Mouse (Mus musculus) heart, postnatal 14 days (tissue): Measurements from ENCODE around the gene Trmt13. TPM values are rescaled to one million over a fixed set of nuclear protein-coding genes. Genes with fewer than 3 reads are reported as not detected.

Source experiments
- DNase-seq, 2 experiments: peaks; one replicate each; pipeline ENCODE4 v3.0.0; 2021 to 2022
- intact Hi-C: fragments of 180-260 bp; cut with DNase I; formaldehyde crosslinking; loops from one replicate; pipeline ENCODE4 v1.15.1; 2025
- total RNA-seq, 2 experiments: library from RNA; stranded (reverse); gene quantifications; 2 replicates each; pipeline ENCODE4 v1.2.3; 2021

Trmt13 gene
- total RNA-seq, 2 experiments from 2014 or later, result 6.3 TPM

DNA sequence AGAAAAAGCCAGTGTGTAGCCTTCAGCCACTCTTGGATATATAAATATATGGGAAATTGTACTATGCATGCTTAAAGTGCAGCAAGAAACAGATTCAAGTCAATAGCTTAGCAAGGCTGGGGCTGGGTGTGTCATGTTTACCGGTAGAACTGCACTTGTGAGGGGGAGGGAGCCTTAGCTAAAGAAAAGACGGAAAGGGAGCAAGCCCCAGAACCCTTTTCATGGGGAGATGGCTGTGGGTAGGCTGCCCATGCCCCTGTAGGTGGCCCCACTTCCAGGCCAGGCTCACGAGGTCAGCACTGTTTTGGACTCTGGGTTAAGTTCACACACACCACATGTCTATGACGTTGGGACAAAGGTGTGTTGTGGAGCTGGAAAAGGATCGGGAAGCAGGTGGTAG, 21.4 kb upstream of the Trmt13 start:
- intact Hi-C loops, result no loop called here

DNA sequence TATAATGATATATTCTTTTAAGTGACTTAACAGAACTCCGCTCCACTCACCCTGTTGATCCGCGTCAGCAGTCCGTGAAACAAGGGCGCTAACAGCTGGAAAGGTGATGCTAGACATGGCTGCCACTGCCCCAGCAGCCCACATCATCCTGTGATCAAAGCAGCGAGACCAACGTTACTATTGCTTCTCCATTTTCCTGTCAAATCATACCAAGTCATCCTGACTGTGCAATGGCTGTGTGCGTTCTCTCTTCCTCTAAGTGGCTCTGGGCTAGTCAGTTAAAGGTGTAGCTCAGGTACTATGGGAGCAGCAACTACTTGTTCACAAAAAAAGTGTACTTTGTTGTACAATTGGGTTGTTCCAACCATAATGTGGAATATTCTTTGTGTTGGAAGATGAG, 20.5 kb upstream of the Trmt13 start:
- intact Hi-C loops, result no loop called here
- DNase-seq, result no peak

More for the DNA sequence above, 21.4 kb upstream of the Trmt13 start:
- no peak for DNase-seq

DNA sequence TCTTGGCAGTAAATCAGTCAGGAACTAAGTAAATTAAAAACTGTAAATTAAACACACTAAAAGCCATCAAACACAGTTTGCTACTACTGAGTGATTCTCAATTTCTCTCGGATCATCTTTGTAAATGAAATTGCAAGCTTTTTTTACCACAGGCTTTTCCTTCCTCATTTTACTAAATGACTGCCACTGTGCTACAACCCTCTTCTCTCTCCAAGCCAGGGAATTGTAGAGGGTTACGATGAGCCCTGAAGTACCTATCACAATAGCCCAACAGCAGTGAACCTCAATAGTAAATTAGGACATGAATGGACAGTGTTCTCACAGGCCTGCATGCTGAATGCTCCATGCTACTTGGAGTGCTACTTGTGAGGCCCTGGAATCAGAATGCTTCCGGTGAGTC, 19.7 kb upstream of the Trmt13 start:
- no peak for DNase-seq
- intact Hi-C loops, result no loop called here

DNA sequence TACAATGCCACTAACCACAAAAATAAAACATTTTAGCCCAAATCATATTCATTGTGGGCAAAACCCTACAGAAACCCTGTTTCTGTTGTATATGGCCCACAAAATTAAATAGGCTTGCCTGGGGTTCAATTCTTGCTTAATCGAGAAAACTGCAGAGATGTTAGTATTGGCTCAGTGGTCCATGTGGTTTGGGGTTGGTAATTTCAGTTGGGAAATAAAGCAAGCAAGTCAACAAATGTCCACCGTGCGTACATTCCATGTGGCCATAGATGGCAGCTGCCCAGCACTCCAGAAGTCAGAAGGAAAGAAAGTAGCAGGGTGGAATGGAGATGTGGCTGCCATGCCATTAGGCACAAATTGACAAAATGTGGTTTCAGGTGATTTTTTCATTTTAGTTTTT, 18.6 kb upstream of the Trmt13 start:
- DNase-seq, result no peak
- intact Hi-C loops, result no loop called here

DNA sequence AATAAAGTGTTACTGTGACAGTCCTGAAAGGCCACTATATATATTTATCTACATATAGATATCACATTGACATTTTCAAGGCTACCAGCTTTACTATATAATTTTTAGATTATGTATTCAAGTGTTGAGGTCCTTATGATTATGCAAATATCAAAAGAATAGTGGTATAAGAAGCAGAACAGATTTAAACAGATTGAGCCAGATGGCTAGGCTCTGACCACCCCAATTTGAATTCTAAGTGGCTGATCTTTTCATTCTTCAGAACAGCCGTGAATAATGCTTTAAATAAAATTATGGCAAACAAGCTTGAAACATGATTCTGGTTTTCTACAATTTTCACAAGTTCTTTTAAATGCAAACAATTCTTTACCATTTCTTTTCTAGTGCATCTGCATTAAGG, 17.1 kb upstream of the Trmt13 start:
- intact Hi-C loops, result no loop called here
- DNase-seq, result no peak

DNA sequence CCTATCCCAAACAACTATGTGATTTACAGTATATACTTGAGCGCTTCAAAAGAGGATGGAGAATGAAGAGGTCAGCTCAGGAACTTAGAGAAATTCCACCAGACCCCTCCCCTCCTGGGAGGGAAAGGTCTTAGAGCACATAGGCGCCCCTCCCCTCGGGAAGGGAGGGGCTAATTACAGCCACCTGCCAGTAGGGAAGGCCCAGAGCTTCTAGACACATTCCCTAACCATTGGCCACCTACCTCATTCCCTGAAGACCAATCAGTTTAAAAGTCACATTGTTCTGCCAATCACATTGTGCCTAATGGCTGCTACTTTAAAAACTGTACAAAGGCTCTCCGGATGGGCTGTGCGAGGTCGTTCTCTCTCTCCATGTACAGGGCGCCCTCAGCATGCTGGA, 8.3 kb upstream of the Trmt13 start:
- intact Hi-C loops, result no loop called here
- DNase-seq, result no peak

DNA sequence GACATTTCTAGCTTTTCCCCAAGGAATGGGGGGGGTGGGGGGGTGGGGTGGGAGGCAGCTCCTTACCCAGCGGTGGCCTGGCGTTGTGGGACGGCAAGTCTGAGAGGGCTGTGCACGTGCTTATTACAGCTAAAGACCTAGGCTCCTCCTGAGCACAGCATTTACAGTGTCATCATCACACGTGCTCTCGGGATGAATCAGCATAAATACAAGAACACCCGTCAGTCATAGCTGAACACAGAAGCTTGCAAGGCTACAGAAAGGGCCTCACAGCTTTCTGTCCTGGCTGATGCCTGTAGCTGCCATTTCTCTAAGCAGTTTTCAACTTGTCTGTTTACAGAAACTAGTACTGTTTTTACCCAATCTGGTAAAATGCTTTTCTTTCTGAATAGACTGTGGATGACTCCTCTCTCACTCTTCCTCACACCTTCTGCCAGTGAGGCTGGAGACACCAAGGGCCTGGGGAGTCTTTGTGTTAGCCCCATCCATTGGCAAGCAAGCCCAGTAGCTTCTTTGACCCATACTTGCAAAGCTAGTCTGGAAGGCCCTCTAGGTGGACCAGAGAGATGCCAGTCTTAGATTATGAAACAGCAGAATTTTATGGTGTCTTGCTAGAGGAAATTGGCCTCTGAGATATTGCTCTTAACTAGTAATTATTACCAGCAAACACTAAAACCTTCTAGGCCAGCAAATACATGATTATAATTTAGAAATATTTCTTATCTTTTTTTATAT, 6.4 kb upstream of the Trmt13 start:
- DNase-seq, result no peak
- intact Hi-C loops, result no loop called here

DNA sequence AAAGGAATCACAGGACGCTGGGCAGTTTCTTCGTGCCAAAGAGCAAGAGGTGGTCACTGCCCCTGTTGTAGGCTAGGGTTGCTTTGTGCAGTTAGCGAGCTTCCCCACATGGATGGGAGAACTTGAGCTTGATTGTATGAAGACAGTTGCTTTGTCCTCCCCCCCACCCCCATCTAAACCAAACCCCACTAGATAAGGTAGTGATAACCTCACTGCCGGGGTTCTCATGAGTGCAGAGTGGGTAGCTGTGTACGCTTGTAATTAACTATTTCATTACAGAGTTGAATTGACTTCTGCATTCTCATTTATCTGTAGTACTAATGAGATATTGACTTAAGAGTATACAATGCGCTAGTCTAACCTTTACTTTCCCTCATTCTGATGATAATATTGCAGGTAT, 4.5 kb upstream of the Trmt13 start:
- DNase-seq, result no peak
- intact Hi-C loops, result no loop called here

DNA sequence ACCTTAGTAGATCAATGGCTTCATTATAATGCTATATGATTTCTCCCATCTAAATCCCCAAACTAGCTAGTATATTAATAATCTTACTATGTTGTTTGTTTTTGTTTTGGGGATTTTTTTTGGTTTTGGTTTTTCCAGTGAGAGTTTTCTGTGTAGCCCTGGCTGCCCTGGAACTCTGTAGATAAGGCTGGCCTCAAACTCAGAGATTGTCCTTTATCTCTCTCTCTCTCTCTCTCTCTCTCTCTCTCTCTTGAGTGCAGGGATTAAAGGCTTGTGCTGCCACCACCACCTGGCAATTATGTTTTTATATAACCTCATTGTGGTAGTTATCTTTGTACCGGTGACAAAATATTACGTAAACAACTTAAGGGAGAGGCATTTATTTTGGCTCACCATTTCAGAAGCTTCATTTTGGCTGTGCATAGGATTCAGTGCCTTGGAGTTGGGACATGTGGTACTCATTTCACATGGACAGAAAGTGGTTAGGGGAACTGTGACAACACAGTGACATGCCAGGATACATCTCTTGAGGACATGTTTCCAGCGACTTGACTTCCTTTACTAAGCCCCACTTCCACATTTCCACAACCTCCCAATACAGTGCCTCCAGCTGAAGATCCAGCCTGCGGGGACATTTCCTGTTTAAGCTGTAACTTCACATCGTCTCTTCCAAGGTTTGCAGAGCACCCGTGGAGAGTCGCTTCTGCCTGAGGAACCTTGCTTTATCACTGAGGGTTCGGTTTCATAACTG, 1.1 kb upstream of the Trmt13 start:
- intact Hi-C loops, result no loop called here
- no peak for DNase-seq

DNA sequence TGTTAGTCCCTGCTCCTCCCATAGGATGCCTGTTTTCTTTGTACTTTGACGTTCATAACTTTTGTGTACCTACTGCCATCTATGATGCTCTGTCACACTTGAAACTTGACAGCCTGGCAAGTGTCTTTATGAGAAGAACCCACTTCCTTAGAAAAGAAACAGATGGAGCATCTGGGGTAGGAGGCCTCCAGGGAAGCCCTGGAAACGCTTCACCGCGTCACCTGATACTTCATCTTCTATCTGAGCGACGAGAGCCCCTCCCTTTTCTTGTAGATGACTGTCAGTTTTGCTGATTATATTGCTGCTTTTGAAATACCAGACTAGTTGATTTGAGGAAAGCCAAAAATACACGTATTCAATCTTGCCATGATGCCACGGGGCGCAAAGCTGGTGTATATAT, 9.8 kb downstream of the Trmt13 start:
- DNase-seq, result no peak
- intact Hi-C loops, result no loop called here

DNA sequence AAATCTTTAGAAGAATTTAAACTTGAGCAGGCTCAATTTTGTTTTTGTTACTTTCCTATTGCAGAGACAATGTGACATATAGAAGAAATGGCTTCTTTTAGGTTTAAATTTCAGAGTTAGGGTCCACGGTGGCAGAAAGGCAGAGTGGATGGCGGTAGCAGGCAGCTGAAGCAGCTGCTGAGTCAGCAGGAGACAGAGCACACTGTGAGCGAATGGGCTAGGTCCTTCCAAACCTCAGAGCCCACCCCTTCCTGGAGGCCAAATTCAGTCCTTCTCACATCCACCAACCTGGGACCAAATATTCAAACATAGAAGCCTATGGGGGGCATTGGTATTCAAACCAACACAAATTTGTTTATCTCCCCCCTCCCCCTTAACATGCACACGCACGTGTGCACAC, 12.6 kb downstream of the Trmt13 start:
- intact Hi-C loops, result no loop called here

DNA sequence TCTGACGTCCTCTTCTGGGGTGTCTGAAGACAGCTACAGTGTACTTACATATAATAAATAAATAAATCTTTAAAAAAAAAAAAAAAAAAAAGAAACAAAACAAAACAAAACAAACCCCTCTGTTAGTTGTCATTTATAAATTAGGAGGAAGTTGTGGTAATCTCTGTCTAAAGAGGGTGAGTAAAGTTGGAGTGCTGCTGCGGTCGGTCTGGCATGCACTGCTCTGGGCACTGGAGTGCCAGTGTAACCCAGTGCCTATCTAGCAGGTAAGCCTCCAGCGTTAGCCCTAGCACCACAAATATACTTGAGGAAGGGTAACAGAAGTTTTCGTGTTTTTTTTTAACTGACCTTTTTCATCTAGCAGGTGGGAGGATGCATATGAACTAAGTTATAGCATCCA, 13.4 kb downstream of the Trmt13 start:
- intact Hi-C loops, result no loop called here
- no peak for DNase-seq

More for the DNA sequence above, 12.6 kb downstream of the Trmt13 start:
- DNase-seq, result no peak

DNA sequence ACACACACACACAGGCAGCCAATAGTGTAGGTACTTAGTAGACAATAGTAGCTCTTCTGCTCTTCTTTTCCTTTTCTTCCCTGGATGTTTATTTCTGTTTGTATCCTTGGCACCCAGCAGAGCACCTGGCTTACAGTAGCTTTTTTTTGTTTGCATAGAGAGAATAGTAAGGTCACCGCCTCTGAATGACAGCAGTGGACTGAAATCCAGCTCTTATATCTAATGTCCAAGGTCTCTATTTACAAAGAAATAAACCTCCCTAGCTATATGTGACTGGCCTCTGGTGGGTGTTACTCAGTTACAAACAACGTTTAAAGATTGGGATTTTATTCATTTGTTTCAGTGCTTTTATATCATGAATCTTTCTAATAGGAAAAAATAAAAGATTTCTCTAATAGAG, 14.7 kb downstream of the Trmt13 start:
- DNase-seq, result no peak
- intact Hi-C loops, result loop anchor here (5.0 kb wide), 1 partner anchor 238 kb away; no protein-coding TSS in a partner anchor

DNA sequence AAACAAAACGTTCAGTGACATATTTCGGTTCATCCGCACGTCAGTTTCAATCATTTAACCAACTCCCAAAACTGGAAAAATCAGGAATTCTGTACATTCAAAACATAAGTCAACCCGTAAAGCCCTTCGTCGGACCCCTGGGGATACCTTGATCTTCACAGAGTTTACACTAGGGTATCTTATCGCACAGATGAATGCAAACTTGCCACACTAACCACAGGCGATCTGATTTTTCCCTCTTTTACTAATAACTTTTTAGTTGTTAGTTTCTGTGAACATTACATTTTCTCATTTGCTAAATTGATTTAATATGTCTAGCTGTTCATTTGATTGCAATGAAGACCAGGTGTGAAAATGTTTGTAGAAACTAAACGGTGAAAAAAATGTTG, 18.8 kb downstream of the Trmt13 start:
- no peak for DNase-seq
- intact Hi-C loops, result loop anchor here (5.0 kb wide), 1 partner anchor 242 kb away; no protein-coding TSS in a partner anchor

DNA sequence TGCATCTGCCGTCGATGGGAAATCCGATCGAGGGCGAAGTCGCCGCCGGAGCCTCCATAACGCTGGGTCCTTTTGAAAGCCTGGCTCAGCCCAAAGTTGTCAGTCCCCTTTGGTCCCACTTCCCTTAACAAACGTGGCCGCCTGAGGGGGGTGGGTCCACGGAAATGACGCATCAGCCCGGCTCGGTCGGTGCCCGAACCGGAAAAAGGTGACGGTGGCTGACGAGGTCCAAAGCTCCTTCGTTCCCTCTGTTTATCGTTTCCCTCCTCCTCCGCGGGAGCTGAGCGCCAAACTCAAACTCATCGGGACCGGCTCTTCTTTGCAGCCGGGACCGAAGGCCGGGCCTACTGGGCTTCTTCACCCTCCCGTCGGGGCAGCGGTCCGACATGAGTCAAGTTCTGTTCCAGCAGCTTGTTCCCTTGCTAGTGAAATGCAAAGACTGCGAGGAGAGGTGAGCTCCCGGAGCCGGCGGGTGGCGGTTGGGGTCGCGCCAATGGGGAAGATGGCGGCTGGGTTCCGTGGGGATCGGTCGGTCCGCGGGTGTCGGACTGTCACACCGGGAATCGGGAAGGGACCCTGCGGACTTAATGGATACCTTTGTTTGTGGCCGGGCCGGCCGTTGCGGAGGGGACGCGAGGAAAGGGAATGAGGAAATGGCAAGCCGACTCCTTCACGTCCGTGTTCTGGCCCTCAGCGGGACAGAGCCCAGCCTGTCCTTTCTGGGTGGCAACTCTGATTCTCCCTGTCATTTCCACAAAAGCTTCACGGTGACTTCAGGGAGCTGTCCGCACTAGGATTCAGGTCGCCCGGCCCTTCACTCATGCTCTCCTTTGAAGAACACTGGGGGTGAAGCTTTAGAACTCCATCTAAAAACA, 19.4 kb downstream of the Trmt13 start, which contains the start of gene Sass6:
Sass6 (plus strand) TSS at position 255 of the 875 bp plus-strand sequence.
- intact Hi-C loops, result loop anchor here (1.0 to 5.0 kb wide), 5 partner anchors 67 to 263 kb away; partner anchors contain the start of genes Dbt and Mfsd14a
- DNase-seq, result peak; percentile 96 to 99

DNA sequence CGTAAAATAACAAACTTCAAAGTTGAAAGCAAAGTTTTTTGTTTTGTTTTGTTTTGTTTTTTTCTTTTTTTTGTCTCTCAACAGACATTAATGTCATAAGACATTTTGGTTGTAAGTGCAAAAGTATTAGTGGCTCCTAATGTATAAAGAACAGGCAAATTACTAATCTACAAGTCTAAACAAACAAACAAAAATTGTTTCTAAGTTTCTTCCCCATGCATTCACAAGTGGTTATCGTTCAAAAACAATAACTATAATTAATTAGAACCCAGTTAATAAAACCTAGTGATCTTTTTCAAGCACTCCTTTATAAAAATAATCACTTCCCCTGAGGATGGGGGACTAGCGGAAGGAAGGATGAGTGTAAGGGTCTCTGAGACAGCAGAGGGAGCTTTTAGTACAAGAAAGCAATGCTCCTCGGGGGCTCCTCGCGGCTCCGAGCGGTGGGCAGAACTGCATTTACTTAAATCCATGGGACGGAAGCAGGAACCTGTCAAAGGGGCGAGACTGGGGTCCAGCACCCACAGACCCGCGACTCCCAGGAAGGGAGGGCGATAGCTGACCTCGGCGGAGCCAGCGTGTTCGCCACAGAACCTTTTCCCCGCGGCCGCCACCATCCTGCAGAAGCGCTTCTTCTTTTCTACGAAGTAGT, 20.2 kb downstream of the Trmt13 start:
- intact Hi-C loops, result loop anchor here (1.0 to 5.0 kb wide), 4 partner anchors 68 to 262 kb away; partner anchors contain the start of genes Dbt and Mfsd14a
- no peak for DNase-seq

DNA sequence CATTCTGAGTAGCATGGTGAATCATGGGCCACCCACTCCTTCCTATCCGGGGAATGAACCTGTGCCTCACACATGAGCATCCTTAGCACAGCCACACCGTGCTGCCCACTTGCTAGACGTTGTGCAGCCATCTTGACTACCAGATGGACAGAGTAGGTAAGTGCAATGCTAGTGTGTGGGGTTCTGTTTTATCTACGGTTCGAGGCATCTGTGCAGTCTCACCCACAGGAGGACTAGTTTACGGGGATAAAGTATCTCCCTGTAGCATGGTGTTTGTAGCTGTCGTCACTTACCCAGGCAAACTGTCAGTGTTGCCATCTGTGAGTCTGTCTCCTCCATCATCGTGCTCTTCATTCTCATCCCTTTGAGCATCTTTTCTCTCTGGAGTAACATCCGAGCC, 32.2 kb downstream of the Trmt13 start:
- no peak for DNase-seq
- intact Hi-C loops, result no loop called here

DNA sequence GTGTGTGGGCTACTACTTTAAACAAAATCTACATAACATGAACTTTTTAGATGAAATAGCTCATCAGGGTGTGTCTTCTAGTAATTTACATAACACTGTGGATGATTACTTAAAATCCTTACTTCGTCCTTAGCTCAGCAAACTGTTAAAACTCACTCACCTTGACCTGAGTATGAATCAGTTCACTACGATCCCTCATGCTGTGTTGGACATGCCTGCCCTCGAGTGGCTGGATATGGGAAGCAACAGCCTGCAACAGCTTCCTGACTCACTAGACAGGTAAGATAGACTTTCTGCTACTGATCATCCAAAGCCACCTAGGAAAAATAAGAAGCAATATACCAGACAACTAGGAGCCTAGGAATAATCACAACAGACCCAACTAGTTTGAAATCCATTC, 37.1 kb downstream of the Trmt13 start:
- intact Hi-C loops, result loop anchor here (5.0 kb wide), 1 partner anchor 70 kb away; the partner anchor contains the start of gene Rtca

DNA sequence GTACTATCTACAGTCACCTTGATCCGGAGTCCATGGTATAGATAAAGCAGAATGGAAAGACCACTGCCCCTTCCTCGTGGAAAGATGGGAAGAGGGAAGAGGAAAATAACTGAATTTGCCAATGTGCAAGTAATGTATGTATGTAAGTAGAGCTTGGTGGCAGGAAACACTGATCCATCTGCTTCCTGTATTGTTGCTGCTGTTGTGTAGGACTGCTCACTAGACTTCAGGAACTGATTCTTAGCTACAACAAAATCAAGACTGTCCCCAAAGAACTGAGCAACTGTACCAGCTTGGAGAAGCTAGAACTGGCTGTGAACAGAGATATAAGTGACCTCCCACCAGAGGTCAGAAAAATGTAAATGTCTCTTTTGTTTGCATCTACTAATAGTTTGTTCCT, 43.8 kb downstream of the Trmt13 start:
- no peak for DNase-seq
- intact Hi-C loops, result no loop called here

More for the DNA sequence above, 37.1 kb downstream of the Trmt13 start:
- peak in 1 of 2 experiments; percentile 21 for DNase-seq

DNA sequence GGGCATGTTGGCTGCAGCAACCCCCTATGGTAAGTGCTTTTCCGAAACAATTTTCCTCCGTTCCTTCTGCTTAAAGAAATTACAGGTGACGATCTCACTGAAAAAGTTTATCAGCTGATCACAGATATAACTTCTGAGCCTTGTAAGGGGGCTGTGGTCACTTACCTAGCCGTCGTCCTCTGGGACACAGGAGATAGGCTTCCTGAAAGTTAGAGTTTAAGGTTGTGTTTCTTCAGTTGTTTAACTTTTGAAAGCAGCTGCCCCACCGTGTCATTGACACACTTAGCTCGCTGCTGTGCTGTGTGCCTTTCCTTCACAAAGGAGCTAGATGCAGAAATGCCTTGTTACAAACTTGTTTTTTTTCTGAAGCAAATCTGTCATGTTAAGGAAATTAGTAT, 51.3 kb downstream of the Trmt13 start:
- DNase-seq, result no peak
- intact Hi-C loops, result loop anchor here (5.0 kb wide), 1 partner anchor 56 kb away; the partner anchor contains the start of gene Rtca
